Mouse (Mus musculus) adrenal gland, adult 2 months (tissue): ENCODE results near the gene Helz. TPM values are rescaled to one million over a fixed set of nuclear protein-coding genes. Genes with fewer than 3 reads are reported as not detected.
"Not testable (repeated sequence)": the region's sequence is repeated elsewhere in the genome, so short reads cannot be mapped to it uniquely, and the experiment has no call there.

Experiments
- DNase-seq: peaks from one replicate; pipeline ENCODE4 v3.0.0; 2021
- long read RNA-seq: library from polyadenylated mRNA; stranded (forward); transcript quantifications from one replicate; pipeline ENCODE4 v2.0.0, GENCODE M21; 2021
- polyA plus RNA-seq: library from polyadenylated mRNA; depleted of rRNA; stranded (reverse); fragments of >200 nt; gene quantifications from 2 replicates; pipeline ENCODE4 v1.2.3, GENCODE M21; 2012; rRNA removed
- total RNA-seq, 2 experiments: library from RNA; stranded (reverse); gene quantifications; 2 replicates each; pipeline ENCODE4 v1.2.3; 2021

The Helz gene
- total RNA-seq (10 to 100 TPM; 20.3 to 30.5 TPM), polyA plus RNA-seq (18.4 and 23.3 TPM in 2 replicates)
- long read RNA-seq, partial matches to known transcripts = 0 of 1 reads
- long read RNA-seq, other reads (novel, unspliced or antisense) = 1 of 1 reads

DNA sequence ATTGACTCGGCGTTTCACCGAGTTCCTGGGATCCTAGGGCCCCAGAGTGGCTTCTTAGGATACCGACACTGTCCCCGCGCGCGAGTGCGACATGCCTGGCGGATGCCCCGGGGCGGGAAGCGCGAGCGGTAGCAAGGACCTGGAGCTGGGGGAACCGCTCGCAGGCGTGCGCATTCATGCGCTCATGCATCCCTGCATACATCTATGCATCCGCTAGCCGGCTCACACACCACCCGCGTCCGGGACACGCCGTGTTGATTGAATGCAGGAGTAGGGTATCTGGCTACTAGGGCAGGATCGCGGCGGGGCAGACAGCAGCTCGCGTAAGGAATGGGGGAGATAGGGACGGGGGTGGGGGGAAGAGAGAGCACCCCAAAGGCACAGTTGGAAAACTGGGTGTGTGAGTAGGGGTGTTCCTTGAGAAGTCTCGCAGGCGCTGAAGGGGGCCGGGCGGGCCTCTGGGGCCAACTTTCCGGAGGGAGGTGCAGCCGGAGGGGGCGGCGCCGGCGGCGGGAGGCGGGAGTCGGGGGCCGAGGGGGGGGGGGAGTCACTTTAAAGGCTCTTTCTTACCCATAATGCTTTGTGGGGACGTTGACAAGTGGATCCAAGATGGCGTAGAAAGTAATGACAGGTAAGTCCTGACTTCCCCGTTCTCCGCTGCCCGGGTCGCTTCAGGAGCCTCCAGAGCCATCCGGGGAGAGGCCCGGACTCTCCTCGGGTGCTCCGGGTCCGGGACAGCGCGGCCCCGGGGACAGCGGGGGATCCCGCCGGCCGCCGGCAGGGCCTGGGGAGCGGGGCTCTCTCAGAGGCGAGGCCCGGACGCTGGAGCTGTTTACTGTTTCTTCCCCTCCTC, at the start of gene Helz:
Gene Helz (plus strand): TSS at position 580 of the 853 bp plus-strand sequence.
- DNase-seq = peak; percentile 86

DNA sequence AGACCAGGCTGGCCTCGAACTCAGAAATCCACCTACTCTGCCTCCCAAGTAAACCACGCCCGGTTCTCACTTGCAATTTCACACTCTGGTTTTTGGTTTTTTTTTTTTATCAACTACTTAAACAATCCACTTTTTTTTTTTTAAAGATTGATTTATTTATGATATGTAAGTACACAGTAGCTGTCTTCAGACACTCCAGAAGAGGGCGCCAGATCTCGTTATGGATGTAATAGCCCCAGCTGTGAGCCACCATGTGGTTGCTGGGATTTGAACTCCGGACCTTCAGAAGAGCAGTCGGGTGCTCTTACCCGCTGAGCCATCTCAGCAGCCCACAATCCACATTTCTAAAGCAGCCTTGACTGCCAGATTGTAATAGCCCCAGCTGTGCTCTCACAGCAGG, 44.9 kb upstream of the Helz start:
- no peak for DNase-seq

DNA sequence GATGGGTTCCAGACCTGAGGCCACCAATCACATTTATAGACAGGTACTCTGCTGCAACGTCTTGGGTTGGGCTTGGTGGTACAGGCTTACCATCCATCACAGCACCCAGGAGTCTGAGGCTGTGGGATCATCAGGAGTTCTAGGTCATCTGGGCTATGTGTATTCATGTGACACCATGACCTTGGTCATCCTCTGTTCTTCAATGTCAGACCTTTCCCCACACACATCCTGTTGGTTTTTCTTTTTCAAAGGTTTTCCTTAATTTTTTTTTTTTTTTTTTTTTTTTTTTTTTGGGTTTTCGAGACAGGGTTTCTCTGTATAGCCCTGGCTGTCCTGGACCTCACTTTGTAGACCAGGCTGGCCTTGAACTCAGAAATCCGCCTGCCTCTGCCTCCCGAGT, 43.4 kb upstream of the Helz start:
- not testable (repeated sequence) for DNase-seq

DNA sequence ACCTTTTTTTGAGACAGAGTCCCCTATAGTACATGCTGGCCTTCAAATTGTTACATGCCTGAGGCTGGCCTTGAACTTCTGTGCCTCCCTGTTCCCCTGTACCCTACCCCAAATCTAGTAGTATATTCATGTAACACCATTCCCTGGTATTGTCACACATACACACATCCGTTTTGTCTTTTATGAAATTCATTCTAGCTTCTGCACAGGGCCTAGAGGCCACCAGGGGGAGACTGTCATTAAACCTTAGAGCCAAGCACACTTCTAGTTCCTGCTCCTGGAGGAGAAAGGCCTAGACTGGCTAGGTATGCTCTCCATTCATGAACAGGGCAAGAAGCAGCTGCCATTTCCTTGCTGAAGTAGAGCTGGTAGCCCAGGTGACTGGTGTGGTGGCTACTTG, 41.5 kb upstream of the Helz start:
- DNase-seq = no peak

DNA sequence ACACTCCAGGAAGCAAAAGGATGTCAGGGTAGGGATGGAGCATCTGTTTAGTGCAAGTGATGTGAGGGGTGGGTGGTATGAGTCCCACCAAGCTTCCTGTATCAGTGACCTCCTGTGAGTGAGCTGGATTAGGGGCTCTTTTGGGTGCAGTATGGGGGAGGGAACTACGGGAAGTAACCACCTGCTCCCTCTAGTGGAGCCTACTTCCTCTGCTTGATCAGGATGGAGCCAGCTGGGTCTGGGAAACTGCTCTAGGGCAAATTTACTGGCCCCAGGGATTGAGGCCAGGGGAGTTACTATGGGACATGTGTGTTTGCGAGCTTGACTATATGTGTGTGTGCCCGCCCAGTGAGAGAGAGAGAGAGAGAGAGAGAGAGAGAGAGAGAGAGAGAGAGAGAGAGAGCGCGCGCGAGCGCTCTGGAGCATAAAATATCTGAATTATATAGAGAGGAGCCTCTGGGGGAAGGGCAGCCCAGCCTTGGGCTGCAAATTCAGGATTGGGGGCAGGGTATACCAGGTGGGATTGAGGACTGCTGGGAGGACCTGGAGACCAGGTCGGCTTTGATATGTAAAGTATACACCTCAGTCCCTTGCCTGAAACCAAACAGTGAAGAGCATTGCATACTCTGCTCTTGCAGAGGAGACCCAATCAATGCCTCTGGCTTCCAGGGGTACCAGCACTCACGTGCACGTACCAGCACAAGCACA, 37.9 kb upstream of the Helz start:
- DNase-seq = no peak

DNA sequence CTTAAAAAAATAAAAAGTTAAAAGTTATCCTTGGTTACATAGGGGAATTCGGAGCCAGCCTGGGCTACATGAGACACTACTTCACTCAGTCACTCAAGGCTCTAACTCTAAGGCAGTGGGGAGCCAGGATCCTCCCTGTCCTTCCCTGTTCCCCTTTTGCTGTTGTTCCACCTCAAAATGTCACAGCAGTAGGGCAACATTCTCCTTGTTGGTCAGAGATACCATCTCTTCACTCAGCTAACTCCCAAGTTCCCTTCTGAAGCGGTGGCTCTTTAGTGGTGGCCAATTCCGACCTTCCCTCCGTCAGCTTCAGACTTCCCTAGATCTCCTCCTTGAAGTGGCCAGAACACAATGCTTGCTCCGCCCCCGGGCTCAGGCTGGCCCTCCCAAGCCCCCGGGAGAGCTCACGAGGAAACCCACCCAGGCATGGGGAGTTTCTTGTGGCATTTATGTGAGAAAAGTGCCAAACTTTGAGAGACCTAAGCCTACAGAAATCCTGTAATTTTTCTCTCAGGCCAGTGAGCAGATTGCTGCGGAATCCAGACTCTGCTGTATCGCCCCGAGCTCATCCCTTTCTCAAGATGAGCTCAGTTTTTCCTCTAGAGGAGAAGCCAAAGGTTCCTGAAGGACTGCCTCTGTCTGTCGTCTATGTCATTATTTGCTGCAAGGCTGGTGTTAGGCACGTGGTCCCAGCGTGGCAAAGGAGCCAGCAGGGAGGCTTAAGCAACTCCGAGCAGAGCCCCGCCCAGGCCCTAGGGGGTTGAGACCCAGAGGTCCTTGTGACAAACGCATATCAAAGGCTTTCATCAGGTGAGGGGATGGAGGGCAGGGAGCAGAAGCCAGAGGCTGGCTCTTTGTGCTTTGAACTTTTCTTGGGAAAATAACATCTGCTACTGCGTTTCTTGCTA, 37.1 kb upstream of the Helz start:
- DNase-seq = peak; percentile 68

DNA sequence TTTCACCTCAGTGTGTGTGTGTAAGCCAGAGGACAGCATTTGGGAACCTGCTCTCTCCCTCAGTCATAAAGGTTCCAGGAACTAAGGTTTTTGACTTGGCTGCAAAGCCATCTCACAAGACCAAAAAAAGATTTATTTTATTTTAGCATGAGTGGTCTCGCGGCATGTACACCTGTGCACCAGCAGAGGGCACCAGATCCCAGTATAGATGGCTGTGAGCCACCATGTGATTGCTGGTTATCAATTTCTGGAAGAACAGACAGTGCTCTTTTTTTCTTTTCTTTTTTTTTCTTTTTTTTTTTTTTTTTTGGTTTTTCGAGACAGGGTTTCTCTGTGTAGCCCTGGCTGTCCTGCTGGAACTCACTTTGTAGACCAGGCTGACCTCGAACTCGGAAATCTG, 35.8 kb upstream of the Helz start:
- DNase-seq = peak; percentile 44

DNA sequence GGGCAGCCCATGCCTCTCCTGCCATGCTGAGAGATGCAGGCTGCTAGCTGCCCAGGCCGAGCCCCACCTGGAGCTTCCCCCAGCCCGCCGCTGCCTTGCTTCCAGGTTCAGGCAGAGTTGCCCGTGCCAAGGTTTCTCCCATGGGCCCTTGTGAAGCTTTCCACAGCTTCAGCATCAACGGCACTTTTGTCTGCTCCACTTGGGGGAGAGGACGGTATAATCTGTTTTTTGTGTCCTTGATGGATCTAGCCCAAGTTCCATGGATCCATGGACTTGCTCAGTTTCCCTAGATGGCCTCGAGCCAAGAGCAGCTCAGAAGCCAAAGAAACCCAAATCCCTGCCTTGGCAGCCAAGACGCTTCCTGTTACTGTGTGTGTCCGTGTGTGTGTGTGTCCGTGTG, 34.7 kb upstream of the Helz start:
- no peak for DNase-seq

DNA sequence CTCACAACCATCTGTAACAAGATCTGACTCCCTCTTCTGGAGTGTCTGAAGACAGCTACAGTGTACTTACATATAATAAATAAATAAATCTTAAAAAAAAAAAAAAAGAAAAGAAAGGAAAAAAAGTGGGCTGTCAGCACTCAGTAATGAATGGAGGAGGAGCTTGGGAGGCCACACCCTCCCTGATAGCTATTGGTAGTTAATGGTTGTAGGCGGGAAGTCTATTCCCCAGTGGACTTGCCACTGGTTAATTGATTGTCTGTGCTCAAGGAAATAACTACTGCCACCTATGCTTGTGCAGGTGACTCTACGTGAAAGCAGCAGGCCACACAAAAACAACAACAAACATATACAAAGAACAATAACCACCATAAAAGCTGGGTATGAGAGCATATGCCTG, 31.3 kb upstream of the Helz start:
- no peak for DNase-seq

DNA sequence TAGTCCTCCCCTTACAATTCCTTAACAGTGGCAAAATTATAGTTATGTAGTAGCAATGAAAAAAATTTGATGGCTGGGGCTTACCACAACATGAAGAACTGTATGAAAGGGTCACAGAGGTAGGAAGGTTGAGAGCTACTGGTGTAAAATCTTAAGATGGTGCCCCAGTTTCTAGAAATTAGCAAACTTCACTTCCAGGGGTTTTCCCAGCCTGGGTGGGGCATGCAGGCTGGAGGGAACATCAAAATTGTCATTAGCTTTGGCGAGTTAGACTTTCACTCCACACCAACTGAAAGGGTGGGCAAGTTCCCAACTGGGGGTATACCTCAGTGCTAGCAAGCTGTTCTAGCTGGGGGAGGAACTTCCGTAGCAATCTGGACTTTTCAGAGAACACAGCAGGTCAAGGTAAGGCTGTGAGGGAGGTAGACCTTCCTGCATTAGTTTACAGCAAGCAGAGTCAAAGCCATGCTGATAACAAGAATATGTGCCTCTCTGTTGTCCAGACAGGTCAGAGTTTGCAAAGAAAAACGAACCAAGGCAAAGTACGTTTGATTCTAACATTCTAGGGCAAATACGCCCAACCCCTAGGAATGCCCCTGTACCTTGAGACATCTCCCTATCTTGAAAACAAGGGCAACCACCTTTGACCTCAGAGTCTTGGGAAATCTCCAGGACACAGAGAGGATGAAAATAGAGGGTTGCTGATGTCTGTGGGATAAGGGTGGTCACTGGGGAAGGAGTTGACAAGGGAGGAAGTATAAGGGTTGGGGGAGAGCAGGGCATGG, 28.9 kb upstream of the Helz start:
- no peak for DNase-seq

DNA sequence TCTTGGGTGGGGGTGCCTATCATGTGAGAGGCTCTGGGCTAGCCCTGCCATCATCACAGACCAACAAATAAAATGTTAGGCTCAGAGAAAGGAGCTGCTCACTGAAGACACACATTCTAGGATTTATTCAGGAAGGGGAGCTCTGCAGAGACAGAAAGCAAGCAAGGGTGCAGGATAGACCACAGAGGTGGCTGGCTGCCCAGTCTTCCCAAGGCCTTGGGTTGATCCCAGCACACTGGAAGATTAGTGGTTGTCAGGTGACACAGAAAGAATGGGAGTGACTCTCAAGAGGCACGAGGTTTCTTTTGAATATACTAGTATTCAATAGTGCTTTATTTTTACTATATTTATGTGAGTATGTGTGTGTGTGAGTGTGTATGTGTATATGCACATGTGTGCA, 26.6 kb upstream of the Helz start:
- peak; percentile 58 for DNase-seq

DNA sequence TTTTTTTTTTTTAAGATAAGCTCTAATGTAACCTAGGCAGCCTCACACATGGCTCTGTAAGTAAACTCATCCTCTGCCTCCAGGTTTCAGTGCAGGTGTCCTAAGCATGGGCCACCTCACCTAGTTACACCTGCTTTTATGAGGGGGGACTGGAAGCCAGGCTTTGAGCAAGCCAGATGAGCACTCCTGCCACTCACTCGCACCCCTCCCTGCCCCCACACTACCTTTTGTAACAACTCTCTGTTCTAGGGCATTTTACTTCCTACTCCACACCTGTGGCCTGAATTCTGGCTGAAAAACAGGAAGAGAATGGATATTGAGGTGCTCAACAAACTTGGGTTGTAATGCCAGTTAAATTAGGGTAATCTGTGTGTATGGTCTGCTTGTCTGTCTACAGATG, 22.8 kb upstream of the Helz start:
- no peak for DNase-seq

DNA sequence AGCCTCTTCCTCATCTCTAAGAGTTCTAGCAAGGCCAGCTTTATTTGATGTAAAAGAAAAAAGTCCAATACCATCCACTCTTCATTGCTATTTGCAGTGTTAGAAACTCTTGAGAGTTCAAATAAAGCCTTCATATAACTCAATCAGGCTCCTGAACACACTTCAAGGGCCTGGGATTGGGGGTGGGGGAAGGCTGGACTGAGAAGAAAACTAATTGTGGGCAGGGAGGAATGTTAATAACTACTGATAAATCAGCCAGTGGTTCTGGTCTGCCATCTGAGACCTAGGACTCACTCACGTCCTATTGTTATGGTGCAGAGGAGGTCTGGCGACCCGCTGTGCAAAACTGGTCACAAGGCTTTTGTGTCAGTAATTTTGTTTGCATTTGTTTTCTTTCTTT, 20.1 kb upstream of the Helz start:
- no peak for DNase-seq

DNA sequence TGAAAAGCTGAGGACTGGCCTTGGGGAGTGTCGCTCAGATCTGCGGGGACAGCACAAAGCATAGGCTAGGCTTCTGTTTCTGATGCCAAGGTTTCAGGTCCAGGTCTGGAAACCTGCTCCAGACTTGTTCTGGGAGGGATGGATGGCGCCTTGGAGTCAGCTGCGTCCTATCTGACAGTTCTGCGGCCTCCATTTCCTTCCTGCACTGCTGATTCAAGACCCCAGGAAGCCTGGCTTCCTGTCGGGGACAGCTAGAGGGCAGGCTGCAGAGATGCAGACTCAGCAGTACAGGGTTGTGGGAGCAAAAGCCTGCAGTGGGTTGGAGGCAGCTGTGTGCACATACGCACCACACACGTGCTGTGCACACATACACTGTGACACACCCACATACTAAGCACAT, 18.4 kb upstream of the Helz start:
- DNase-seq = peak; percentile 41

DNA sequence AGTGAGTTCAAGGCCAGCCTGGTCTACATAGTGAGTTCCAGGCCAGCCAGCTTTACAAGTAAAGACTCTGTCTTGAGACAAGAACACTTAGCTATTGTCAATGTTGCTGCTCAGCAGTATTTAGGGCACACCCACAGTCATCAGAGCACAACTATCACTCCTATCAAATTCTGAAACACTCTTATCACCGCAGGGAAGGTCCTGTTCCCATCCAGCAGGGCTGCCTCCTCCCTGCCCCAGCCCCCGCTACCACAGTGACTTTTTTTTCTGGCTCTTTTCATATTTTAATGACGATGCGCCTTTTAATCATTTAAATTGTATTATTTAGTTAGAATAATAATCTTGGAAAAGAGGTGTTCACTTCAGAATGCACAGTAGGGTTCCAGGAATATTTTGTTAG, 16.3 kb upstream of the Helz start:
- DNase-seq = no peak

DNA sequence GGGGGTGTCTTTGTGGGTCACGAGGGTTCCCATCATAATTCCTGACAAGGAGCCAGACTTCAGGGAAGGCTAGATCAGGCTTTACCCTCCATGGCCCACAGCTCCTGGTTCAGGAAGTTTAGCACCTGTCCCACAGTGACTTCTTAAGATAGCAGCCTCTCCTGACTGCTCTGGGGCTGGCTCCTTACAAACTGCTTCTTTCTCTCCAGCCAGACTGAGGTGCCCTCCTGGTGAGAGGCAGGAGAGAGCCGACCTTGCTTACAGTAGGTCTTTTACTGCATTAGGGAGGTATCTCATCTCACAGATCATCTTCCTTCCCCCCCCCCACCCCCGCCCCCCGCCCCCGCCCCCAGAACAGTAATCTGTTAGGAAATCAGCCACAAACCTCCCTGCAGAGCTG, 15.5 kb upstream of the Helz start:
- DNase-seq = no peak

DNA sequence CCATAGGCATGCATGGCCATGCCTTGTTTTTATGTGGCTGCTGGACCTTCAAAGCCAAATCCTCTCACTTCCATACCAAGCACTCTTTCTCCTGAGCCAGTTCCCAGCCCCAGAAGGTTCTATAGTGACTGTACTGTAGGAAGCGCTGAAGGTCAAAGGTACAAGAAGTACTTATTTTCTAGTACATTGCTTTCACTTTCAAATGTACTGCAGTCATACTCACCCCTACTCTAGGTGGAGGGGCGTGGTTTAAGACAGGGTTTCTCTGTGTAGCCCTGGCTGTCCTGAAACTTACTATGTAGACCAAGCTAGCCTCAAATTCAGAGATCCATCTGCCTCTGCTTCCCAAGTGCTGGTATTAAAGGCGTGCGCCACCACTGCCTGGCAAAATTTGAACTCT, 8.7 kb upstream of the Helz start:
- DNase-seq = no peak

DNA sequence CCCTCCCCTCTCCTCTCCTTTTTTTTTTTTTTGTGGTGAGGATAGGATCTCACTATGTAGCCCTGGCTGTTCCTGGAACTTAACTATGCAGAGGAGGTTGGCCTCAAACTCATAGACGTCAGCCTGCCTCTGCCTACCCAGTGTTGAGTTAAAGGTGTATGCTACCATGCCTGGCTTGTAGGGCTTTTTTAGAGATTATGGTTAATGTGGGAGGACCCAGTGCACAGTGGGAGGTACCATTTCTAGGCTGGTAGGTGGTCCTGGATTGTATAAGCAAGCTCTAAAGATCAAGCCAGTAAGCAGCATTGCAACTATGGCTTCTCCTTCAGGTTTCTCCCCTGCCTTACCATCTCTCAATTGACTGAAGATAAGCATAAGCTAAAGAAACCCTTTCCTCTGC, 7.4 kb upstream of the Helz start:
- DNase-seq = no peak

DNA sequence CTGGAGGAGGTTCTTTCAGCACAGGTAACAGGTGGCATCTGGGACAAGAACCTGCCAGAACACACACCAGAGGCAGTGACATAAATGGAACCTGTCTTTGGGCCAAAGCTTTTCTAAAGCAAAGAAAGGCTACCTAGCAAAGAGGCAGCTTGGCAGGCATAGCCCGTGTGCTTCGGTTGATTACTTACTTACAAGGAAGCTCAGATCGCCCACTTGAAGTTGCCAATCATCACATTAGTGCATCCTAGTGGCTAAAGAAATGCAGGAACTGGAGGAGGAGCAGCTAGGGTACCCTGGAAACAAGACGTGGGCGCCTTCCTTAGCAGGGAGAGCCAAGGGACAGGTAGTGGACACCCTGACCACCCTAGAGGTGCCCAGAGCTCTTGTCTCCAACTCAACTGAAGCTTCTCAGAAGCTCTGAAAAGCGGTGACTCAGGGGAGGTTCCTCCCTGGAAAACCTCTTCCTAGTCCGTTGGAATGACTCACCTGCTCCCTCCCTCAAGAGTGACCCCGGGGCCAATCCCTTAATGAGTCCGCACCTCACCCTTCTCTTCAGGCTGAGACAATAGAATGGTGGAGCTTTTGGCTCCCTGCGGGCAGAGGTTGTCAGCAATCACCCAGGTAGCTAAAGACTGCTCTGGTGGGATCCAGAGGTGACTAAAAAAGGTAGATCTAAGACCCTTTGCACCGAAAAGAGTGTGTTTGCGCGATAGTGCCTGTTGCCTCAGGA, 1.8 kb upstream of the Helz start:
- DNase-seq = peak; percentile 30

DNA sequence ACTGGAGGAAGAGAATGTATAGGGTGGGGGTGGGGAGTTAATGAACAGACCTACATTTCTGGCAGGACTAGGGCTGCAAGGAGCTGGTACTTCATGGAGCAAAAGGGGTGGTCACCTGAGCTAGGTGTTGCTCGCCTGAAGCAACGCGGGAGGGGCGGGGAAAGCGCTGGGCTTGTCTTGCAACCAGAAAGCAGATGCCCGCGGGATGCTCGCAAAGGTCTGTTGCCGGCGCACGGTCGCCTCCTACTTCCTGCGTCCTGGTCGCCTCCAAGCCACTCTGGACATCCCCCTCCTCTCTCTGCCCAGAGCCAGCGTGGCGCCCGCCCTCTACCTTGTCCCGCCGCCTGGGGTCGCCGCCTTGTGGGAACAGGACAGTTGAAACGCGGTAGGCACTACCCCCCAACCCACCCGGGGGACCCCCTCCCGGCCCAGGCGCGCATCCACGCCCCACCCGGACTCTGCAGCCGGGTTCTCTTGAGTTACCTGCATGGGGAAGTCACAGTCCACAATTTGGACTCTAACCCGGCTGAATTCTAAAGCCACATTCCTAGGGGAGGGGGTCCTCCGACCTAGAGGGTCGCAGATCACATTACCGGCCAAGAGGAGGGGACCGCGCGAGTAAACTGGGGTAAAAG, 946 bp upstream of the Helz start:
- peak; percentile 33 for DNase-seq
